Mouse (Mus musculus) CD4-positive, CD25-positive, alpha-beta regulatory T cell, adult 4 months (primary cell): Measurements from ENCODE around the gene Igfbp2. TPM values are rescaled to one million over a fixed set of nuclear protein-coding genes. Genes with fewer than 3 reads are reported as not detected.

Experiments used
- ATAC-seq: one replicate; pipeline ENCODE4 v1.8.0; 2017
- polyA plus RNA-seq, 2 experiments: library from polyadenylated mRNA; unstranded; fragments of 100-300 nt; shearing (Covaris generic); gene quantifications; one replicate each; pipeline ENCODE4 v1.2.1; 2017

The Igfbp2 gene
- not detected for polyA plus RNA-seq

DNA sequence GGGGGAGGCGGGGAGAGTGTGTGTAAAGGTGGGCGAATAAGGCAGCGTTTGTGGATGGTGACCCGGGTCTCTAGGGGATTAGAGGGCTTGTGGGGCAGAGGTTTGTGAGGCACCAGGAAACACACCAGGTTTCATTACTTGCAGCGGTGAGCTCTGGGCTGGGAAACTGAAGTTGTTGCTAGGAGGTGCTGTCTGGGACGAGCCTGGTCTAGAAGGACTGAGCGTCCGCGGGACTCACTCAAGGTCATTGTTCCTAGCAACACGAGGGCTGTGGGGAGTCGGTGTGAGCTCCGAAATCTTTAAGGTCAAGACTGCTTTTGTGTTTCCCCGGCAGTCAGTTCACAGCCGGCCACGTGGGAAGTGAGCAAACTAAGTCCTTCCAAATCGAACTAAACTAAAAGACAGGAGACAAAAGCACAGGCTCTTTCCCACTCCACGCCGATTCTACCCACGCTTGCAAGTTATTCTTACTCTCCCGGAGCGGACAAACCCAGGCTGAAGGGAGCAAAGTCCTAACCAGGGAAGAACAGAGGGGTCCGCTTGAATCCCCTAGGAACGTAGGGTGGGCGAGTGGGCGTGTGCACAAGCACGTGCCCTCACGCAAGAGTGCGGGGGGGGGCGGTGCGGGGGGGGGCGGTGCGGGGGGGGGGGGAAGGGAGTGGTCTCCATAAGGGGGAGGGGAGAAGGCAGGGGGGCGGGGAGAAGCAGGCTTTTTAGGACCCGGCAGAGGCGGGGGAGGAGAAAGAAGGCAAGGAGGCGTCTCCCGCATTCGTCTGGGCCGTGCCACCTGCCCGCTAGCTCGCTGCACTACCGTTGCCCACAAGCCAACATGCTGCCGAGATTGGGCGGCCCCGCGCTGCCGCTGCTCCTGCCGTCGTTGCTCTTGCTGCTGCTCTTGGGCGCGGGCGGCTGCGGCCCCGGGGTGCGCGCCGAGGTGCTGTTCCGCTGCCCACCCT, at the start of gene Igfbp2:
Igfbp2 (plus strand) TSS at position 753 of the 956 bp plus-strand sequence.
- no peak for ATAC-seq

DNA sequence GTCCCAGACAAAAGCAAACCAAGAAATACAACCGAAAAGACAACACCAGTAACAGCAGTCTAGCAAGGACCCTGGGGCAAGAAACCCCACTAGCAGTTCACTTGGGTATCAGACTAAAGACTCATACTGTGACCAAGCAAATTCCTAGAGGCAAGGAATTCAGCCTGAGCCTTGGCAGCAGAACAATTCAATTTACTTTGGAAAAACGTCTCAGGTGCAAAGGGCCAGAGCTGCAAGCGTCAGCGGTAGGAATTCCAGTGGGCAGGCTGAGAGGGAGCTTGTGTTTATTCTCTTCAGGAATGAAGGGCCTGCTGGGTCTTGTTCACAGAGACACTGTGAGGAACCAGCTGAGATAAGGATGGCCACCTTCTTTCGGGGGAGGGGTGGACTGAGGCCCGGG, 45.5 kb upstream of the Igfbp2 start:
- no peak for ATAC-seq

DNA sequence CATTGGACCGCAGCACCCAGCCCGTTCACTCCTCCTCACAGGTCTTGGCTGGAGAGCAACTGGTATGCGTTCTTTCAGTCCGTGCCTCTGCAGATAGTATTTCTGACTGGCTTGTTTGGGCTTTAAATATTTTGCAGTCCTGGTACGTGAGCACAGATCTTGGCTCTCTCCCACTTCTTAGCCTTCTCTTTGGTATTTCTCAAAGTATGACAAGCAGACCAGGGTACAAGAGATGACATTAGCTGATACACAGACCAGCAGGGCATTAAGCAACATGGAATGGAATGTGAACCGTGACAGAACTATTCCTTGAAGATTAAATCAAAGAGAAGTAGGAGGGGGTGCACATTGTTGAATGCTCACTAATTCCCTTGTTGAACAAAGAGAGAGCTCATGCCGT, 43.6 kb upstream of the Igfbp2 start:
- ATAC-seq, result no peak

DNA sequence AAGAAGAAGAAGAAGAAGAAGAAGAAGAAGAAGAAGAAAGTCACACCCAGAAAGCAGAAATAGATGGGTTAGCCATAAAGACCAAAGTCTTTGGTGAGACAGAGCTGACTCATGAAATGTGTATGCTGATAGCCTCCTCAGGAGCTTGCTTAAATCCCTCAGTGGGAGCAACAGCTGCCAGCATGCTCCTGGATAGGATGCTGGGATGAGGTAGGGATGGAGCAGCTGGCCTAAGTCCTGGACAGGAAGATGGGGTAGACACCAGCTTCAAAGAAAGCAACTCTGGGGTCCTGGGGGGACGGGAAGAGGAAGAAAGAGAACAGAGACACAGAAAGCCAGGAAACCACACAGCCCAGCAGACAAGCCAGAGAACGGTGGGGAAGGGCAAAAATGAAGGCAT, 41.0 kb upstream of the Igfbp2 start:
- ATAC-seq, result no peak

DNA sequence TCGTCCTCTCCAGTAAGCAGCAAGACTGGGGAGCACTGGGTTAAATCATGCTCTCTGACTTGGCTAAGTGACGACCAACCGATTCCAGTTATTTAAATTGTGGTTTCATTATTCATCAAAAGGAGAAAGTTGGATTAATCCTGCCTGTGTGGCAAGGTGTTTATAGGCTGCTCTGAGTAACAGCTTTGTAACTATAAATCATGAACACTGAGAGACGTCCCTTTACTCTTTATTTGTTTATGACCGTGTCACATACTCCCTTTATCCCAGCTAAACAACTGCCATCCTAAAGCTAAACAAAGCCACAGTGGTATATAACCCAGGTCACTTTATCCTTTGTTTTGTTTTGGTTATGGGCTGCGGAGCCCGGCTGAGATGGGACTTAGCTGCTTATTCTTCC, 40.3 kb upstream of the Igfbp2 start:
- ATAC-seq, result no peak

DNA sequence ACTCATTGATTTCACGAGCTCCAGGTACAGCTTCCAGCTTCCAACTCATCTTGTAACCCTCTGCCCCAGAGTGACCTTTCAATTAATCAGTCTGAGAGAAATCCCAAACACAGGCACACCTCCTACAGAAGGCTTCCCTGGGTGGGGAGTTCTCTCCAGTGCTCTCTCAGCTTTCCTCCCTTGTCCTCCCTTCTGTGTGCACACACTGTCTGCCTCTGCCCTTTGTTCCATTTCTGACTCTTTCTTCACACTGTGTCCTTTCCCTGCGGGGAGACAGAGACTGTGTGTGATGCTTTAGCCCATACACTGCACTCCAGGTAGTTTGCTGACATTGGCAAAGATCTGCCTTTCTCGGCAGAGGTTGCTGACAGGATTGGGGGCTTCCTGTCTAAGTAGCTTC, 33.6 kb upstream of the Igfbp2 start:
- no peak for ATAC-seq

DNA sequence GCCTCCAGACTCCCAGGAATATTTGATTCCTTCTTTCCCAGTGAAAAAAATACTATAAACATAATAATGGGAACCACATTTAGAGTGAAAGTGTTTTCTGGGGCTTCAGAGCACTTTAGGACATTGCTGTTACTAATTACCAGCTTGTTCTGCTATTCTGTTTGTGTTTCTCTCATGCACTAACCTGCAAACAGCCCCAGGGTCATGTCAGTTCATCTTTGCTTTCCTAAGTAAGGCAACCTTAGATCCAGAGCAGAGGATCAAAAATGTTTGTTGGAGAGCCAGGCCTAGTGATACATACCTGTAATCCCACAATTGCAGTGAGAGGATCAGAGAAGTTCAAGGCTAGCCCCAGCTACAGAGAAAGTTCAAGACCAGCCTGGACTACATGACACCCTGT, 32.6 kb upstream of the Igfbp2 start:
- ATAC-seq, result no peak

DNA sequence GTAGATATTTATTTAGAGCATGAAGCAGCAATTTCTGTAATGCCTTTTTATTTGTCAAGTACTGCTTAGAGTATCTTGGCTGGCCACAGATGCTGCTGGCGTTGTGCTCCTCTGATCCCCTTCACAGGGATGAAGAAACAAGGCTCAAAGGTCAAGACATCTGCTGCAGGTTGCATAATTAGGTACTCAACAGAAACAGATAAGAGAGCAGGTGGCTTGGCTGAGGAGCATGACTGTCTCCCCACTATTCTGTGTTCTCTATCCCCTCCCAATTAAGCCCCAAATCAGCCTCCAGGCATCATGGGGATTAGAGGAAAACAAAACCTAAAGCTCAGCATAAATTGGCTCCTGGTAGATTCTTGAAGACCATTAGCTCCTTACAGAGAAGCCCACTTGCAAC, 32.0 kb upstream of the Igfbp2 start:
- no peak for ATAC-seq

DNA sequence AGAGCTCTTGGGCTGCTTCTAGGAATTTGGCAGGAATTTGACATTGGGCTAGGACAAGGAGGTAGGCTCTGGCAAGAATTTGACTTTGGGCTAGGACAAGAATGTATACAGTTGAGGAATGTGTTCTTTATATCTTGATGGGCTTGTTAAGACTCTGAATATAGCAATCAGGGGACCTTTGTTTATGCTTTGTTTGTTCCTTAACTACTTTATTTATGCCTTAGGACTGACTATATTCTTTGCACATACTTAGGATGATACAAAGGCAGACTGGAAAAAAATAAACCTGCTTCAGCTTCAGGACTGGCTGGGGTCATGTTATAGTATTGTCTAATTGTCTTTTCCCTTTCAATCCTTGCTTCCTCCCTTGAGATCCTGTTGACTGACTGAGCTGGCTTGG, 31.1 kb upstream of the Igfbp2 start:
- ATAC-seq, result no peak

DNA sequence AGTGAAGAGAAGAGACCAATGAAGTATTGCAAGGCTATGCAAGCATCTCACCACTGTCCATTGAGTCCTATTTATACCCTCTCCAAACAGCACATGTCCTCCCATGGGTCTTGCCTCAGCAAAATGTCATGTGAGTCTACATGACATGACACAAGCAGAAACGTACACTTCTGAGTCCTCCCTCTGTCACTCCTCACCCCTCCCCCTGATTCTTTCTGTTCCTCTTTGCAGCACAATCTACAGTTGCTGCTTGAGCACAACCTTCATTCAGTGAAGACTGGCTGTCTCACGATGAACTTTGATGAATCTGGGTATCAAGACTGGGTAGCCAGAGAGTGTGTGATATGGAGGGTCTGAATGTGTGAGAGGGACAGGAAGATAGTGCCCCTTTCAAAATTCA, 28.2 kb upstream of the Igfbp2 start:
- ATAC-seq, result no peak

DNA sequence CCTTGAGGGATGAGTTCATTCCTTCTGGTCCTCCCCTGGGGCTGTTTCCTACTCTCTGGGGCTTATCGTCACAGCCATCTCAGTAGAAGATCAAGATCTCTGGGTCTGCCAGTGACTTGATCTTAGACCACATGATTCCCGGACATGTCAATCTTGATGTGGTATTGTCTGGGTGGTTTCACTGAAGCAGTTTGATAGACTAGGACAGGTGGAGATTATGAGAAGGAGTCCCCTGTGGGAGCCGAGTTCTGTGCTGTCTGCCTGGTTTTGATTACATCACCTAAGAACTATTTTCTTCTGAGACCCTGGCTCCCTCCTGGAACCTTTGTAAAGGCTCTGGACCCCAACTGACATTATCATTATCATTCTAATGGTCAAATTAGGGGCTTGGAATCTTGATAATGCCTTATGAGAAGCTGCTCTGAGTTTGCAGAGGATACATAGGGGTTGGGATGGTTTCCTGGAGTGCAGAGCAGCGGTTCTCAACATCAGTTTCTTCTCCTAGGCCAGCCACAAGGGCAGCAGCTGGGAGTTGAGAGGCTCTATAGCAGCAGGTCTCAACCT, 27.1 kb upstream of the Igfbp2 start:
- no peak for ATAC-seq

DNA sequence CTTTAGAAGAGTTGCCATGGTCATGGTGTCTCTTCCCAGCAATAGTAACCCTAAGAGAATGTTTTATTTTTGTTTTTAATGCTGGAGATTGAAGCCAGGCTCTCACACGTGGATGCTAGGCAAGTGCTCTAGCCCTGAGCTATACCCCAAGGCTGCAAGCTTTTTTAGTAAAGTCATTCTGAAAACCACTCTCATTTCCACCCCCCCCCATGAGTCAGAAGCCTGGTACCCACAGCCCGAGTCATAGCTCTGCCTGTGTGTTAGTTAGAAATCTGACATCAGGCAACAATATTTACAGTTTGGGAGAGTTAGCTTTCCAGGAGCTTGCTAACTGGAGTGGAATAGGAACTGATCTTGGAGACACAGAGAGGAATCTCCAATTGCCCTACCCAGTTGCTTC, 25.9 kb upstream of the Igfbp2 start:
- ATAC-seq, result no peak

DNA sequence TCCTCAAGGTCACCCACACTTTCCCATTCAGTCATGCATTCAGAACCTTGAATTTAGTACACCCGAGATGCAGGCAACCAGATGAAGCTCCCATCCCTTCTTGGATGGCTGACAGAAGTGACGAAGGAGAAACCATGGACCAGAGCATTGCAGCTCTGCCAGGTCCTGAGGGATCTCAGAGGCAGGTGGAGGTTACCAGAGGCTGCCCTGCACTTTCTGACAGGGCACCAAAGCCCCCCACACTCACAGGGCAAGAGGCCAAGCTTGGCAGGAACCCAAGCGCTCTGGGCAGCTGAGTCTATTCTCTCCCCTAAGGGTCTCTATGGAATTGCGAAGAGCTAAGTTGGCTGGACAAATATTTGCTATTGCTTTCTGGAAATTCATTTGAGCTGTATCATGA, 20.3 kb upstream of the Igfbp2 start:
- ATAC-seq, result no peak

DNA sequence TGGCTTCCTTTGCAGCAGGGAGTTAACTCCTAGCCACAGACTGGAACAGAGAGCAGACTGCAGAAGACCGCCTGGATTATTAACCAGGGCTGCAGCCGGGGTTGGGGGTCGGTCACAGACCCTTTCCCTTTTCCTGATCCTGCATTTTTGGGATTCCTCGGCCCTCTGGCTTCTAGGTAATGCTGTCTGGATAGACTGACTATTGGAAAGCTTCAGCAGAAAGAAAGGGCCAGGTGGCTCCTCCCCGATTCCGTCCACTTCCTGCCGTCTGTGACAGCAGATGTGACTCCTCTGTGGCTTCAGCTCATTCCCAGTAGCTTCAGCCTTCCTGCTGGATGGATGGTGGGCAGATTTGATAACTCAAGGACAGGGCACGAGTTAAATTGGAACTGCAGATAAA, 19.3 kb upstream of the Igfbp2 start:
- no peak for ATAC-seq

DNA sequence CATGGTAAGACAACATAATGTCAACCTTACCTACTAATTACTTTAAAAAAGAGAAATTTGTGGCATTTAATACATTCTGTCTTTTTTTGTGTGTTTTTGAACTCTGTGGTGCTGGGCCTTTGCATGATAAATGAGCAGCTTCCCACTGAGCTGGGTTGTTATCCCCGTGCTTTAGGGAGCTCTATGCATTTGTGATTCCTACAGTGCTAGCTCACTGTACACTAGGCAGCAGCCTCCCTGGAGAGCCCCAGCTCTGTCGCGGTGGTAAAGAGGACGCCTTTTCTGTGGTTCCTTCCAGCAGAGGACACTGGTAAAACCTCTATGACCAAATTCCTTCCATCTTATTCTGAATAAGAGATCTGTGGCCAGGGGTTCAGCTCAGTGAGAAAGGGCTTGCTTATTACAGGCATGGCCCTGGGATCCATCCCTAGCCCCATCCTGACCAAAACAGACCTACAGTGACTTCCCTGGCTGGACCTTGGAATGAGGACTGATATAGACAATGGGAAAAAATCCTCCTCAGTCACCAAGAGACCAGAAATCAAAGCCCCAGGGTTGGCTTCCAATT, 18.7 kb upstream of the Igfbp2 start:
- no peak for ATAC-seq

DNA sequence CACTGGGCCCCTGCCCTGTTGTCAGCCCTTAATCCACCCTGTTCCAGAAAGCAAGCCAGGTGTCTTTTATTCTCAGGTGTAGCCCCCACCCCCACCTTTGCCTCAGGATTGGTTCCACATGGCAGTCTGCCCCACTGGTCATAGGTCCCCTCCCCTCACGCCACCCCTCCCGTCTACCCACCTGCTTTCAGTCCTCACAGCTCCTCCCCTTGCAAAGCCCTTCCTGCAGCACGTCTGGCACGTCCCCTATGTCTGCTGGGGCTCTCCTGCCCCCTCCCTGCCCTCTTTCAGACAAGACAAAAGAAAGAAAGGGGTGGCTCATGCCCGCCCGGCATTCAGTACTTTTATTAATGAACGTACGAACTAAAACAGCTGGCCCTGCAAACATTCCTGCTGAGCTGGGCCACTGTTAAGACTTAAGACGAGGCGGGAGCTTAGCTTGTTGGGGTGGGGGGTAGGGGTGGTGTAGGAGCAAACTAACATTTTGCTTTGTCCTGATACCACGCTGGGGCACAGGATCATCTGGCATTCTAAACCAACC, 18.2 kb upstream of the Igfbp2 start:
- ATAC-seq, result no peak

DNA sequence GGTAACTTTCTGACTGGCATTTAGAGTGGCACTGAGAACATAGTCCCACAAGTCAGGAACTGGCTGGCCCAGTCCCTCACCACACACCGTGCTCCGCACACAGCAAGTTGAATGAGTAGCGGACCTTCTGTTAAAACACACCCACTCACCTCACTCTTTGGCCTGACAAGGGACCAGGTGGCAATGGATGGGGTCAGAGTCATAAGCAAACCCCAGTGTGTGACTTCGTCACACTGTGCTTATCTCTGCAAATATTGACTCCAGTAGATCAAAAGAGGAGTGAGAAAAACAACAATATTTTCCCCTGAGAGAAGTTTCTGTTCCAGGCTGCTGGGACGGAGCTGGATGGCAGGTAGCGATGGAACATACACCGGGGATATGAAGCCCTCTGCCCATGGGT, 15.0 kb upstream of the Igfbp2 start:
- no peak for ATAC-seq

DNA sequence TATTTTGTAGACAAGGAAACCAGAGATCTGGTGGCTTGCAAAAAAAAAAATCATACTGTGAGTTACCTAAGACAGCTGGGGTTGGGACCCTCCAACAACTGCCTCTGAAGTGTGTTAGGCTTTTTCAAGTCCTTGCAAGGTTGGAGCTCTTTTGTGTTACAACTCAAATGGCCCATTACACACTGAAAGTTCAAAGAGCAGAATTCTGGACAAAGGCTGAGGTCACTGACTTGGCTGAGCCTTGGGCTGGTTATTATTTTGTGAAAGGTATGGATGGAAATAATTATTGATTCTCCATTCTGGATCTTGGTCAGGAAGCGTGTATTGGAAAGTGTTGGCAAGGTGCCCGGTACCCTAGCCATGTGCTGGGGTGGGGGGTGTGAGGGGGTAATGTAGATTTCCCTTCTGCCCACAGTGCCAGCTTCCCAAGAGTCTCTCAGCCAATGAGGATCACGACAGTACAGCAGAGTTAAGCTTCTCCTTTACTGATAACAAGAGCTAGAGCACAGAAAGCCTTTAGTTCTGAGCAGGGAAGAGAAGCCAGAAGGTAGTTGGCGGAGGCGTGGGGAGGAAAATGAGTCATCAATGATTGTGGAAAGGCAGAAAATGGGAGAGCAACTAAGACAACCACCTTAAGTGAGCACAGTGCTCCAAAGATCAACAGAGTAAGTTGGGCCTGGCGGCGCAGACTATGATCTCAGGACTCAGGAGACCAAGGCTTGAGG, 14.2 kb upstream of the Igfbp2 start:
- ATAC-seq, result no peak

DNA sequence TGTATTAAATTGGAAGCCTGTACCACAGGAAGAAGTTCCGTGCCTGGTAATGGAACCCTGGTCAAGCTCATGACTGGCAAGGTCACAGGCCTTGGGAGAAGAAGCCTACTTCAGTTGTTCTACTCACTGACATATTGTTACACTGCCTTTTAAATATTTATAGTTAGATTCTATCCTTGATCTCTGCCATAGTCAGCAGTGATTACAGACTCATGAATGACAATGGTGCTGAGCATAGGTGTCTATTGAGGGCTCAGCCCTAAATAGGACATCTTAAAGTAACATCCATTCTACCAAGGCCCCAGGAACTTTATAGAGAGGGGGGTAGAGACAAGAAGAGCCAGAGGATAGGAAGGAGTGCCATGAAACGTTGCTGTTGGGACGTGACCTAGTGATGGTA, 13.2 kb upstream of the Igfbp2 start:
- no peak for ATAC-seq

DNA sequence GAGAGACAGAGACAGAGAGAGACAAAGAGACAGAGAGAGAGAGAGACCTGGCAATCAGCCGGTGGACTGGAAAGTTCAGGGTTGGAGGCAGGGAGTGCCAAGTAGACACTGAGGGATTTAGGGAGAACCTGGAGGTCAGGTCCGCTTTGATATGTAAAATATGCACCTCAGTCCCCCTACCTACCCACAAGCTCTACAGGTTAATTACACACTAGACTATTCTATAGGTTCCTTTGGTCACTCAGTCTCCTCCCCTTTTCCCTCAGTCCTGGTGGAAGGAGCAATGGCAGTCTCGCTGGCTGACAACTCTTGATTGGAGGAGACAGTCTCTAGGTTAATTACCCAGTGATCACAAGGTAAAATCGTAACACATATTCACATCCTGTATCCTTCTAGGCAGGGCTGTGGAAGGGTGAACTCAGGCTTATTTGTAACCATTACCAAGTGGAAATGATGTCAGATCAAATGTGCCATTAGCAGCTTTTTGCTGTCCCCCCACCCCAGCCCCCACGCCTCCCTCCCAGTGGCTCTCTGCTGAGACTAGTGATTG, 11.1 kb upstream of the Igfbp2 start:
- no peak for ATAC-seq

DNA sequence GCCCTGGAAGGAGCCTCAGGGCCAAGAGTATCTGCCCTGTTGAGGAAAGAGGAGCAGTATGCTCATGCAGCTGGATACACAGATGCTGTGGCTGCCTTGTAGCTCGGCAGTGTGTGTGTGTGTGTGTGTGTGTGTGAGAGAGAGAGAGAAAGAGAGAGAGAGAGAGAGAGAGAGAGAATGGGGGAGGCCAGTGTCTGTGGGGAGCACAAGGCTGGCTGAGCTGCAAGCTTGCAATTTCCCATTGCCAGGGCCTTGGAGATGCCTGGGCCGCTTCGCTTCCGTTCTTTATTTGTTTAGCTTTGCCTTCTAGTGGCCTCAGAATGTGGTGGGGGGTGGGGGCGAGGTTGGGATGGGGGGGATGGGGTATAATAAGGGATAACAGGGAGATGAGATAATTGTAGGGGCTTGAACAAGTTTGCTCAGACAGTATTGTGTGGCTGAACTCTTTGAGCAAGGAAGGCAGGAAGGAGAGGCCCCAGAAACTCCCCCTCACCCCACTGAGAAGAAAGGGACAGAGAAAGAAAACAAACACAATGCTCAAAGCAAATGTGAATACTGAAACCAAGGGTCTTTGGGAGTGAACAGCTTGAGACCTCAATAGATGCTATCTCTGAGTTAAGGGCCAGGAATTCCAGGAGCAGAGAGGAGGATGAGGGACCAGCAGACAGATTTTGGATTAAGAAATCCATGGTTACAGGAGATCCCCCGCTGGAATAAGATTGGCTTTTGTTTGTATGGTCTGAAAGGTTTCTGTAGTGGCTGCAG, 10.5 kb upstream of the Igfbp2 start:
- no peak for ATAC-seq

DNA sequence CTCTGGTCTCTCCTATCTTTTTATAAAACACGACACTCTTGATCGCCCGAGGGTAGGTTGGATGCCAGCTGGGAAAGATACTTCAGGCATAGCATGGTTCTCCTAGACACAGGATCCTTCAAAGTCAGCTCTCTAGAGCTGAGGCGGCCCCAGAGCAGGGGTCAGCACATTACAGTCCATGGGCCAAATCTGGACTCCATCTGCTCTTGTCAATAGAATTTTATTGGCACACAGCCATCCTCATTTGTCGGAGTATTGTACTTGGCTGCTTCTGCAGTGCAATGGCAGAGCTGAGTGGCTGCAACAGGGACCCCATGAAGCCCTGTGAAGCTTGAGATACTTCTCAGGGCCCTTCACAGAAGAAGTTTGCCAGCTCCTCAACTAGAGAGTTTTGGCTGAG, 9.1 kb upstream of the Igfbp2 start:
- no peak for ATAC-seq
